Mouse (Mus musculus) embryonic facial prominence, embryonic 11.5 days (tissue): ENCODE results near the gene Olfr577. TPM values are rescaled to one million over a fixed set of nuclear protein-coding genes. Genes with fewer than 3 reads are reported as not detected.

Experiments used
- ATAC-seq: fragments of 200-750 bp; cut with Nextera tagmentation; replicated peaks from 2 replicates; pipeline ENCODE4 v1.8.0; 2017; ENCODE audit warnings: low read depth; ENCODE audit not compliant: insufficient number of reproducible peaks, low FRiP score, low TSS enrichment
- DNase-seq: peaks from one replicate; pipeline ENCODE4 v3.0.0-alpha.2; 2015; ENCODE audit warnings: low spot score
- H3K27ac ChIP-seq: fragments of 300-500 bp; sonication (generic); replicated peaks from 2 replicates; pipeline ENCODE4 v1.5.1; 2014; ENCODE audit warnings: mild to moderate bottlenecking, low read depth, low read length, control low read depth
- H3K27me3 ChIP-seq: fragments of 300-500 bp; sonication (generic); 2 replicates; pipeline ENCODE4 v1.6.1; 2014; ENCODE audit warnings: mild to moderate bottlenecking, low read length, moderate library complexity, mixed read lengths; ENCODE audit not compliant: control insufficient read depth, insufficient read depth
- H3K36me3 ChIP-seq: fragments of 300-500 bp; sonication (generic); replicated peaks from 2 replicates; pipeline ENCODE4 v1.6.1; 2014; ENCODE audit warnings: low read depth, mild to moderate bottlenecking, low read length, moderate library complexity, mixed read lengths; ENCODE audit not compliant: control insufficient read depth, insufficient read depth
- H3K4me1 ChIP-seq: fragments of 300-500 bp; sonication (generic); 2 replicates; pipeline ENCODE4 v1.6.1; 2014; ENCODE audit warnings: low read length, mixed read lengths; ENCODE audit not compliant: control insufficient read depth, insufficient read depth
- H3K4me2 ChIP-seq: fragments of 300-500 bp; sonication (generic); 2 replicates; pipeline ENCODE4 v1.6.1; 2014; ENCODE audit warnings: low read depth, mild to moderate bottlenecking, control low read depth, low read length, moderate library complexity
- H3K4me3 ChIP-seq: fragments of 300-500 bp; sonication (generic); 2 replicates; pipeline ENCODE4 v1.5.1; 2014; ENCODE audit warnings: low read depth, low read length, control low read depth
- H3K9ac ChIP-seq: fragments of 300-500 bp; sonication (generic); replicated peaks from 2 replicates; pipeline ENCODE4 v1.6.1; 2014; ENCODE audit warnings: mild to moderate bottlenecking, control low read depth, low read length
- H3K9me3 ChIP-seq: fragments of 300-500 bp; sonication (generic); replicated peaks from 2 replicates; pipeline ENCODE4 v1.6.1; 2016; ENCODE audit warnings: mild to moderate bottlenecking, low read length, inconsistent platforms, mixed read lengths; ENCODE audit not compliant: control insufficient read depth
- WGBS: fragments of 180-500 bp; shearing (Covaris S2); extraction: QIAGEN DNeasy Blood & Tissue Kit; methylation state at CpG from one replicate; pipeline ENCODE4 v1.1.7; 2014; 5-methylcytosine and 5-hydroxymethylcytosine counted together
- polyA plus RNA-seq: library from polyadenylated mRNA; unstranded; fragments of >200 nt; fragmentation: Nextera tagmentation; extraction: Ambion mirVana; gene quantifications from 2 replicates; pipeline ENCODE4 v1.2.1, GENCODE M21; 2014

The Olfr577 gene
- polyA plus RNA-seq, 1 experiment from 2014 or later, result not detected

DNA sequence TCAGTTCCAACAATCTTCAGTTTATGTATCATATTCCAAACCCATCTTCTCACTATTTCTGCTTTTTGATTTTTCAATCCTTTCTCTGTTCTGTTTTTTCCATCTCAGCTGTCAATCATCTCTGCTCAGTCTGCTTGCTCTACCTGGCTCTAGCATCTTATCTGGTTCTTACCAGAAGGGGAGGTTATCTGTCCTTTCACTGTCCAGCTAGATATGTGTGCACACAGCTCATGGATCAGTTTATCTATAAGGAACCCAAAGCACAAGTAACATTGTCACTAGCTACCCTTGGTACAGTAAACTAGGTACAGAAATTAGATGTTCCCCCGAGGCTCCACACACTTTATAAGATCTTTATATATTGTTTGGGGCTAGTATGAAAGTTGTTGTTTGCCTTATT is 32.3 kb downstream of the Olfr577 start:
- no peak for ATAC-seq
- 94% methylated on average over 1 of the region's 1 CpGs for WGBS
- DNase-seq, result no peak
- Histone ChIP-seq H3K27me3 (no peaks in the 10 kb centered on the region), H3K27ac (no peak overlapping the region), H3K4me2 (no peak overlapping the region), H3K4me3 (no peak overlapping the region), H3K9me3 (no peaks in the 10 kb centered on the region), H3K4me1 (no peaks in the 10 kb centered on the region), H3K36me3 (no peaks in the 10 kb centered on the region), H3K9ac (no peak overlapping the region)

- H3K4me1 ChIP-seq, result no peaks in the 10 kb centered on the region
- H3K4me3 ChIP-seq, result no peak within 1 kb of the TSS
- no peaks in the 10 kb centered on the region for H3K36me3 ChIP-seq
- 91% methylated on average over 2 of the region's 2 CpGs for WGBS
- H3K27me3 ChIP-seq, result no peaks in the 10 kb centered on the region
- H3K27ac ChIP-seq, result no peak within 1 kb of the TSS
- H3K9ac ChIP-seq, result no peak within 1 kb of the TSS
- no peaks in the 10 kb centered on the region for H3K9me3 ChIP-seq
- DNase-seq, result no peak
- H3K4me2 ChIP-seq, result no peak within 1 kb of the TSS
- no peak for ATAC-seq
Measured at GRCm38 (mm10) chr7:102942475-102942874, 33.3 kb downstream of the Olfr577 start, which contains the start of gene Olfr573-ps1. Gene Olfr573-ps1 (minus strand): TSS chr7:102942575.

DNA sequence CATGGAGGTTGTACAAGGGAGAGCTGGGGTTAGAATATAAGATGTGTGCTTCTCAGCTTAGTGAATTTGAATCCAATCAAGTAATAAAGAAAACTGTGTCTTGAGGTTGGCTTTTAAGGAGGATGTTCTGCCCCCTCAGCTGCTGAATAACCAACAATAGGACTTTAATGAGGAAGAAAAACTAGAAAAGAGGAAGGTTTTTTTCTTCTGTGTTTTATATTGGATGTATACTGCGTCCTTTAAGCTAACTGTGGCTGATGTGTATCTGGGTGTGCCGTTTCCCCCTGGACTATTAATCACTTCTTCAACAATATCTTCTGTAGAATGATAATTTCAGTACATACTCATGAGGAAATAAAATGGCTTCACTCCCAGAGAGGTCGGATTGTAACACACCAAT is 48.6 kb downstream of the Olfr577 start:
- H3K9me3 ChIP-seq, result no peaks in the 10 kb centered on the region
- H3K36me3 ChIP-seq, result no peaks in the 10 kb centered on the region
- H3K27ac ChIP-seq, result no peak overlapping the region
- no peak overlapping the region for H3K9ac ChIP-seq
- WGBS, result 81% methylated on average over 3 of the region's 3 CpGs
- no peaks in the 10 kb centered on the region for H3K27me3 ChIP-seq
- DNase-seq (no peak), ATAC-seq (no peak)
- no peak overlapping the region for H3K4me3 ChIP-seq
- H3K4me1 ChIP-seq, result no peaks in the 10 kb centered on the region
- H3K4me2 ChIP-seq, result no peak overlapping the region

DNA sequence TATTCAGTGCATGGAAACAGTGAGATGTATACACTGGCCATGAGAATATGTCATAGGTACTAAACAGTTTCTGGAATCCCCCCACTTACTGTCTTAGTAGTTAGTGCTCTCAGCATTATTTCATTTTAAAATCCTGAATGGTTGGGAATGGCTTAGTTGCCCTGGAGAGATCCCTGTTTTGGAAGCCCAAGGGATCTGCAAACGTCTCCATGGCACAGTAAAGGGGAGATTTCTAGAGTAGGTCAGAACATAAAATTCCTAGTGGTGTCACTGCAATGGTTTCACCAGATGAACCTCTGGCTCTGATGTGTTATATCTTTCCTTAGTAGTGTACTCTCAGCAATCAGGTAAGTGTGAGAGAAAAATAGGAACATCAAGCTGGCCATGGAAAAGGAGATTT is 51.6 kb downstream of the Olfr577 start, which contains the start of gene Olfr572:
Gene Olfr572 (plus strand): TSS at position 301 of the 400 bp plus-strand sequence.
- WGBS, result 53% methylated on average over 1 of the region's 1 CpGs
- Histone ChIP-seq H3K27ac (no peak within 1 kb of the TSS), H3K9ac (no peak within 1 kb of the TSS), H3K36me3 (no peaks in the 10 kb centered on the region), H3K4me1 (no peaks in the 10 kb centered on the region), H3K9me3 (no peaks in the 10 kb centered on the region), H3K4me2 (no peak within 1 kb of the TSS), H3K27me3 (no peaks in the 10 kb centered on the region), H3K4me3 (no peak within 1 kb of the TSS)
- no peak for ATAC-seq
- no peak for DNase-seq

Other genes starting within 250 kb of the Olfr577 start
- gene Olfr559, start 248.5 kb downstream of the Olfr577 start, polyA plus RNA-seq, result not detected in 2 replicates
- gene Olfr560, start 216.6 kb downstream of the Olfr577 start, polyA plus RNA-seq, result not detected in 2 replicates
- 0.08 TPM in 1 of 2 replicates, not detected in the other for gene Olfr78, start 216.5 kb downstream of the Olfr577 start, polyA plus RNA-seq
- not detected in 2 replicates for gene Olfr561, start 204.7 kb downstream of the Olfr577 start, polyA plus RNA-seq
- not detected in 2 replicates for gene Olfr564, start 172.5 kb downstream of the Olfr577 start, polyA plus RNA-seq
- gene Olfr566, start 117.2 kb downstream of the Olfr577 start, polyA plus RNA-seq, result not detected in 2 replicates
- gene Olfr568, start 98.8 kb downstream of the Olfr577 start, polyA plus RNA-seq, result 0.22 TPM in 1 of 2 replicates, not detected in the other
- not detected in 2 replicates for gene Olfr569, start 85.1 kb downstream of the Olfr577 start, polyA plus RNA-seq
- not detected in 2 replicates for gene Olfr570, start 81.4 kb downstream of the Olfr577 start, polyA plus RNA-seq
- gene Olfr571, start 58.4 kb downstream of the Olfr577 start, polyA plus RNA-seq, result 0.28 and 0.31 TPM in 2 replicates
- gene Olfr572, start 51.5 kb downstream of the Olfr577 start, polyA plus RNA-seq, result not detected in 2 replicates
- not detected in 2 replicates for gene Olfr573-ps1, start 33.4 kb downstream of the Olfr577 start, polyA plus RNA-seq
- gene Olfr574, start 27.5 kb downstream of the Olfr577 start, polyA plus RNA-seq, result not detected in 2 replicates
- gene Olfr575, start 17.2 kb downstream of the Olfr577 start, polyA plus RNA-seq, result not detected in 2 replicates
- gene Olfr576, start 13.3 kb downstream of the Olfr577 start, polyA plus RNA-seq, result not detected in 2 replicates
- not detected in 2 replicates for gene Olfr578, start 13.4 kb upstream of the Olfr577 start, polyA plus RNA-seq
- not detected in 2 replicates for gene Olfr582, start 62.1 kb upstream of the Olfr577 start, polyA plus RNA-seq
- not detected in 2 replicates for gene Olfr583, start 75.4 kb upstream of the Olfr577 start, polyA plus RNA-seq
- gene Olfr584, start 105.9 kb upstream of the Olfr577 start, polyA plus RNA-seq, result not detected in 2 replicates
- gene Olfr585, start 121.8 kb upstream of the Olfr577 start, polyA plus RNA-seq, result not detected in 2 replicates
- not detected in 2 replicates for gene Olfr586, start 149.7 kb upstream of the Olfr577 start, polyA plus RNA-seq
- gene Olfr588-ps1, start 164.9 kb upstream of the Olfr577 start, polyA plus RNA-seq, result not detected in 2 replicates
- gene Olfr589, start 180.4 kb upstream of the Olfr577 start, polyA plus RNA-seq, result not detected in 2 replicates
- not detected in 2 replicates for gene Olfr591, start 202.4 kb upstream of the Olfr577 start, polyA plus RNA-seq
- not detected in 2 replicates for gene Olfr592, start 208.9 kb upstream of the Olfr577 start, polyA plus RNA-seq
- gene Olfr593, start 235.9 kb upstream of the Olfr577 start, polyA plus RNA-seq, result not detected in 2 replicates
- gene Olfr594, start 241.1 kb upstream of the Olfr577 start, polyA plus RNA-seq, result not detected in 2 replicates